Mouse (Mus musculus): ENCODE measurements around the gene Cyth2. TPM values are rescaled to one million over a fixed set of nuclear protein-coding genes. Genes with fewer than 3 reads are reported as not detected.

Gene Cyth2
- 90.1 and 103 TPM in 2 replicates for polyA plus RNA-seq (2015; fragmentation: Nextera tagmentation; extraction: Ambion mirVana)

GRCm38 (mm10) chr7:45813787-45814779 lies at the start of gene Cyth2:
TSS of gene Cyth2 (minus strand) at chr7:45814581.
- H3K9me3 ChIP-seq = no peaks in the 10 kb centered on the region
- H3K4me3 ChIP-seq = peak within 1 kb of the TSS; percentile 92
- peaks cover 38% of the 10 kb centered on the region for H3K4me1 ChIP-seq
- peaks cover 10% of the 10 kb centered on the region for H3K27me3 ChIP-seq (replicated peaks)
- under 1% methylated on average over 92 of the region's 92 CpGs for WGBS
- ATAC-seq (ENCODE audit: extremely low read depth, insufficient number of reproducible peaks, low FRiP score, low TSS enrichment) = peak; percentile 97
- peaks cover 39% of the 10 kb centered on the region for H3K36me3 ChIP-seq
- H3K9ac ChIP-seq = peak within 1 kb of the TSS; percentile 100
- H3K27ac ChIP-seq (replicated peaks) = peak within 1 kb of the TSS; percentile 100
- H3K4me2 ChIP-seq = peak within 1 kb of the TSS; percentile 81

GRCm38 (mm10) chr7:45862804-45863203 lies 48.4 kb upstream of the Cyth2 start:
- no peak overlapping the region for H3K4me3 ChIP-seq
- H3K9ac ChIP-seq = no peak overlapping the region
- no peak for ATAC-seq (ENCODE audit: extremely low read depth, insufficient number of reproducible peaks, low FRiP score, low TSS enrichment)
- H3K9me3 ChIP-seq = no peaks in the 10 kb centered on the region
- WGBS = 78% methylated on average over 7 of the region's 7 CpGs
- peaks cover 16% of the 10 kb centered on the region for H3K4me1 ChIP-seq
- no peak overlapping the region for H3K4me2 ChIP-seq
- no peaks in the 10 kb centered on the region for H3K36me3 ChIP-seq
- peaks cover 64% of the 10 kb centered on the region for H3K27me3 ChIP-seq (replicated peaks)
- no peak overlapping the region for H3K27ac ChIP-seq (replicated peaks)

GRCm38 (mm10) chr7:45859008-45859407 lies 44.6 kb upstream of the Cyth2 start:
- no peak for ATAC-seq (ENCODE audit: extremely low read depth, insufficient number of reproducible peaks, low FRiP score, low TSS enrichment)
- Histone ChIP-seq H3K4me2 (no peak overlapping the region), H3K4me3 (no peak overlapping the region), H3K4me1 (peaks cover 14% of the 10 kb centered on the region), H3K27ac (replicated peaks) (no peak overlapping the region), H3K36me3 (no peaks in the 10 kb centered on the region), H3K9me3 (no peaks in the 10 kb centered on the region), H3K9ac (no peak overlapping the region), H3K27me3 (replicated peaks) (peaks cover 88% of the 10 kb centered on the region)
- 56% methylated on average over 4 of the region's 4 CpGs for WGBS

GRCm38 (mm10) chr7:45856950-45857901 lies 42.8 kb upstream of the Cyth2 start:
- Histone ChIP-seq H3K9me3 (no peaks in the 10 kb centered on the region), H3K36me3 (no peaks in the 10 kb centered on the region), H3K27me3 (replicated peaks) (peaks cover 78% of the 10 kb centered on the region), H3K9ac (peak overlapping the region; percentile 71), H3K27ac (replicated peaks) (no peak overlapping the region), H3K4me3 (peak overlapping the region; percentile 53), H3K4me2 (peak overlapping the region; percentile 76), H3K4me1 (peaks cover 14% of the 10 kb centered on the region)
- ATAC-seq (ENCODE audit: extremely low read depth, insufficient number of reproducible peaks, low FRiP score, low TSS enrichment) = no peak
- 4% methylated on average over 30 of the region's 30 CpGs for WGBS

- no peak for ATAC-seq (ENCODE audit: extremely low read depth, insufficient number of reproducible peaks, low FRiP score, low TSS enrichment)
- H3K27ac ChIP-seq (replicated peaks) = no peak overlapping the region
- WGBS = 79% methylated on average over 12 of the region's 12 CpGs
- no peak overlapping the region for H3K4me2 ChIP-seq
- H3K36me3 ChIP-seq = no peaks in the 10 kb centered on the region
- H3K9me3 ChIP-seq = no peaks in the 10 kb centered on the region
- H3K4me3 ChIP-seq = no peak overlapping the region
- peaks cover 14% of the 10 kb centered on the region for H3K4me1 ChIP-seq
- peaks cover 58% of the 10 kb centered on the region for H3K27me3 ChIP-seq (replicated peaks)
- H3K9ac ChIP-seq = no peak overlapping the region
These were observed 38.7 kb upstream of the Cyth2 start for GRCm38 (mm10) chr7:45853089-45853488.

- Histone ChIP-seq H3K9me3 (no peaks in the 10 kb centered on the region), H3K27ac (replicated peaks) (no peak overlapping the region), H3K4me3 (no peak overlapping the region), H3K4me2 (no peak overlapping the region), H3K27me3 (replicated peaks) (peaks cover 47% of the 10 kb centered on the region), H3K4me1 (no peaks in the 10 kb centered on the region), H3K9ac (no peak overlapping the region), H3K36me3 (no peaks in the 10 kb centered on the region)
- 40% methylated on average over 3 of the region's 3 CpGs for WGBS
- no peak for ATAC-seq (ENCODE audit: extremely low read depth, insufficient number of reproducible peaks, low FRiP score, low TSS enrichment)
These were observed 36.3 kb upstream of the Cyth2 start for GRCm38 (mm10) chr7:45850661-45851060.

GRCm38 (mm10) chr7:45848447-45849027 lies 34.2 kb upstream of the Cyth2 start:
- ATAC-seq (ENCODE audit: extremely low read depth, insufficient number of reproducible peaks, low FRiP score, low TSS enrichment) = no peak
- no peak overlapping the region for H3K4me2 ChIP-seq
- H3K9ac ChIP-seq = no peak overlapping the region
- peaks cover 49% of the 10 kb centered on the region for H3K27me3 ChIP-seq (replicated peaks)
- H3K36me3 ChIP-seq = no peaks in the 10 kb centered on the region
- no peaks in the 10 kb centered on the region for H3K9me3 ChIP-seq
- no peak overlapping the region for H3K27ac ChIP-seq (replicated peaks)
- no peak overlapping the region for H3K4me3 ChIP-seq
- WGBS = 19% methylated on average over 6 of the region's 6 CpGs
- H3K4me1 ChIP-seq = no peaks in the 10 kb centered on the region

- Histone ChIP-seq H3K36me3 (no peaks in the 10 kb centered on the region), H3K9me3 (no peaks in the 10 kb centered on the region), H3K27me3 (replicated peaks) (peaks cover 65% of the 10 kb centered on the region), H3K27ac (replicated peaks) (no peak overlapping the region), H3K4me2 (no peak overlapping the region), H3K4me1 (no peaks in the 10 kb centered on the region), H3K4me3 (no peak overlapping the region), H3K9ac (no peak overlapping the region)
- no peak for ATAC-seq (ENCODE audit: extremely low read depth, insufficient number of reproducible peaks, low FRiP score, low TSS enrichment)
- 79% methylated on average over 10 of the region's 10 CpGs for WGBS
These were observed 28.8 kb upstream of the Cyth2 start for GRCm38 (mm10) chr7:45842950-45843744.

- peak overlapping the region; percentile 54 for H3K4me3 ChIP-seq
- peak overlapping the region; percentile 69 for H3K4me2 ChIP-seq
- ATAC-seq (ENCODE audit: extremely low read depth, insufficient number of reproducible peaks, low FRiP score, low TSS enrichment) = no peak
- H3K27me3 ChIP-seq (replicated peaks) = peaks cover 60% of the 10 kb centered on the region
- H3K27ac ChIP-seq (replicated peaks) = no peak overlapping the region
- peaks cover 8% of the 10 kb centered on the region for H3K36me3 ChIP-seq
- WGBS = 2% methylated on average over 31 of the region's 31 CpGs
- peaks cover 26% of the 10 kb centered on the region for H3K4me1 ChIP-seq
- peak overlapping the region; percentile 75 for H3K9ac ChIP-seq
- H3K9me3 ChIP-seq = no peaks in the 10 kb centered on the region
These were observed 19.5 kb upstream of the Cyth2 start for GRCm38 (mm10) chr7:45833924-45834323.

- peak overlapping the region; percentile 54 for H3K4me3 ChIP-seq
- H3K36me3 ChIP-seq = peaks cover 14% of the 10 kb centered on the region
- H3K27ac ChIP-seq (replicated peaks) = no peak overlapping the region
- no peaks in the 10 kb centered on the region for H3K9me3 ChIP-seq
- H3K9ac ChIP-seq = peak overlapping the region; percentile 75
- H3K4me1 ChIP-seq = peaks cover 26% of the 10 kb centered on the region
- WGBS = under 1% methylated on average over 72 of the region's 86 CpGs
- peaks cover 60% of the 10 kb centered on the region for H3K27me3 ChIP-seq (replicated peaks)
- H3K4me2 ChIP-seq = peak overlapping the region; percentile 69
- ATAC-seq (ENCODE audit: extremely low read depth, insufficient number of reproducible peaks, low FRiP score, low TSS enrichment) = no peak
These were observed 18.9 kb upstream of the Cyth2 start for GRCm38 (mm10) chr7:45833148-45833790.
